Mouse (Mus musculus) urinary bladder, postnatal 36 days (tissue): ENCODE data around the gene Tlx2.

Experiments used
- DNase-seq, 2 experiments: peaks; one replicate each; pipeline ENCODE4 v3.0.0; 2022; ENCODE audit warnings: low spot score in 2 of 2, mixed read lengths in 1 of 2

Gene Tlx2

DNA sequence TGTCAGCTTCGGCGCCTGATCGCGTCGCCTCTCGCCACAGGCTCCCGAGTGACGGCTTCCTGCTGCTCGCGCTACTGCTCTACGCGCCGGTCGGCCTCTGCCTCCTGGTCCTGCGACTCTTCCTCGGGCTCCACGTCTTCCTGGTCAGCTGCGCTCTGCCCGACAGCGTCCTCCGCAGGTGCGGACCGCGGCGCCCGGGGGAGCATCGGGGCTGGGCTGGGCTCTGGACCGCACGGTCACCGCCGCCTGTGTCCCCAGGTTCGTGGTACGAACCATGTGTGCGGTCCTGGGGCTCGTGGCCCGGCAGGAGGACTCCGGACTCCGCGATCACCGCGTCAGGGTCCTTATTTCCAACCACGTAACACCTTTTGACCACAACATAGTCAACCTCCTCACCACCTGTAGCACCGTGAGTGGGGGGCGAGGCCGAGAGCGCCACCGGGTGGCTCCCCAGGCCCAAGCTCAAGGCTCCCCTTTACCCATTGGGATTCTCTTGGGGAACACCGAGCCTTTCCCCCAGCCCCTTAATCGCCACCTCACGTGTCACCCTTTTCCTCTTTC, 15.1 kb downstream of the Tlx2 start, which contains the start of gene Htra2:
Gene Htra2 (minus strand): TSS at position 403 of the 561 bp plus-strand sequence.
- no peak for DNase-seq

GRCm38 (mm10) chr6:83054074-83054851, 15.8 kb downstream of the Tlx2 start, which contains the start of gene Aup1:
TSS of gene Aup1 (plus strand) at chr6:83054521.
- peak; percentile 96 to 97 for DNase-seq

DNA sequence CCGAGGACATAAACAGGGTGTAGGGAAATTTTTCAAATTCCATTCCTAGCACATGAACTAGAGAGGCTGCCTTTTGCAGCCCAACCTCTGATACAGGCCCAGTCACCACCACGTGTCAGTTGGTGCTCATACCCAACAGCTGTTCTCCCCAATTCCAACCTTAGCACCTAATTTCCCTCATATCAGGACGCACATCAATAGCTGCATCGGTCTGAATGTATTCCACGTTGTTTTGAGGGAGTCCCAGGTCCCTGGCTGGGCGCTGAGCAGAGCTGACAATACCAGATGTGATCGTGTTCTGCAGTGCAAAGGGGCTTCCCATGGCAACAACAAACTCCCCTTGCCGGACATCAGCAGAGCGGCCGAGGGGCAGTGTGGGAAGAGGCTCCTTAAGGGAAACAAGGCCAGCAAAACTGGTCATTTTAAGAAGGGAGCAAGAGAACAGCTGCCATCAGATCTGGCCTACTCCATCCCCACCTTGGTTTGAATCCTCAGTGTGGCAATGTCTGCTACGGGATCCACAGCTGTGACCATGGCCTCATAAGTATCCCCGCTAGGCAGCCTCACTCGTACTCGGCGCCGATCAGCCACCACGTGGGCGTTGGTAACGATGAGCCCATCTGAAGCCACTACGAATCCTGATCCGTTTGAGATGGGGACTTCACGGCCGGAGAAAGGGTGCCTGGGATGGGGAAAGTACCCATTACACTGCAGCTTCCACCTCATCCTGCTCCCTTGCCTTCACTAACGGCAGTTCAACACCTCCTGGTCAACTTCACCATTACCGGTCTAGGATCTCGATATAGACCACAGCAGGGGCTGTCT, 16.7 kb downstream of the Tlx2 start:
- DNase-seq, result peak in 1 of 2 experiments; percentile 26

- no peak for DNase-seq
These were observed 20.7 kb downstream of the Tlx2 start for GRCm38 (mm10) chr6:83049367-83049766.

DNA sequence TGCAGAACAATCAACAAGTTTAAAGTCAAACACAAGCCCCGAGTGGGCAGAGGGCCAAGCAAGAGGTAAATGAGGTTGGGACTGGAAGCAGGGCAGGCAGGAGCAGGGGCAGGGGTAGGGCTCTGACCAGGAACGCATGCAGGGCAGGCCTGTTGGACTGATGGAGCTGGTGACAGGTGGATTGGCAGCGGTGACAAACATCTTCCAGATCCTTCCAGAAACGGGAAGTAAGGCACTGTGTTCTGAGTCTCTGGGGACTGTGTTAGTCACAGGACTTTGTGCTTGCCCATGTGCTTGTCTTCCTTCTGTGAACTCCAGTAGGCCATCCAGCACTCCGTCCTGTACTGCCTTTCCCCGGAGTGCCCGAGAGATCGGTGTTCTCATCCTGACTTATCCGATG, 25.4 kb downstream of the Tlx2 start:
- DNase-seq, result no peak

DNA sequence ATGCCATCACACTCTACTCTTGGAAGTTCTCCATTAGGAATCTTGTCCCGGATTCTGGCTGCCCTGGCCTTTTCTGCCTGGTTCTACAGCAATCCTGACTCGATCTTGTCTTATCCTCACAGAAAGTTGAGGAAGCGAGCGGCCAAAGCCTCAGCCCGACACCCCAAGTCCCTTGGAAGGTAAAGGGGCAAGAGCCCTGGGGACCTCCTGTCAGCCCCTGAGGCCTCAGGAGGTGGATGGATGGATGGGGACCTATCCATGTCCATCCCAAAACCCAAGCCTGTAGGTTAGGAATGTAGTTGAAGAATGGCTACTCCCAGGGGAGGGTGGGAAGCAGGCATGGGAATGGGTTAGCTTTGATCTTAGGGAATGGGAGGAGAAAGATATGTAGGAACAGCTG, 26.1 kb downstream of the Tlx2 start:
- DNase-seq, result no peak

DNA sequence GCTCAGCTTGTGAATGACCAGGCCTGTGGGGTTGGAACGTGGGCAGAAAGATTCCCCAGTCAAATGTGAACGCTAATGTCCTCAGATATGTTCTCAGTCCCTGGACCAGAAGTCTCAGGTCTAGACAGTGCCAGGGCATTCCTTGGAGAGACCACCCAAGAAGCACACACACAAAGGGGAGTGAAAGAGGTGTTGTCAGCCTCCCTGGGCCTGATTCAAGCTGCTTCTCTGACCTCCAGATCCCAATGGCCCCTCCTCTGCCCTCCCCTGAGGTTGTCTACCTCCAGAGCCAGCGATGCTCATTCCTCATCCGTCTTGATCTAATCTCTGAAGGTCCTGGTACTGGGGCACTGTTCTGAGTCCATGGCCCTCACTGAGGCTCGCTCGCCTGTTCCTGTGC, 26.5 kb downstream of the Tlx2 start:
- no peak for DNase-seq

DNA sequence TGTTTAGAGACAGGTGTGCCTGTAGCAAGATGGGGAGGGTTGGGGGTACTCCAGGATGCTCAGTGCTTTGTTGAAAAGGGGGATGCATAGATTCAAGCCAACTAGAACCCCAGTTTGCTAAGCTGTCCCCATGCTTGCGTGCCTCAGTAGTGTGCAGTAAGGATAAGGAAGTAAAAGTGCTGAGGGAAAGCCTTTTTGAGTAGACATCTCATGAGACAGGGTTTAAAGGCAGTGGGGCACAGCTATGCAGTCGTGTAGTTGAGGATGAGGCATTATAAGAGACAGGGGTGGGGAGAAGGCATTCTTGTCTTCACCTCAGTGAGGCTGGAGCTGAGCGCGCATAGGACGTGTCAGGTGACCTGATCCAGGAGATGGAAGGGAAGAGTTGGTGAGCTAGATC, 29.5 kb downstream of the Tlx2 start:
- DNase-seq, result no peak

DNA sequence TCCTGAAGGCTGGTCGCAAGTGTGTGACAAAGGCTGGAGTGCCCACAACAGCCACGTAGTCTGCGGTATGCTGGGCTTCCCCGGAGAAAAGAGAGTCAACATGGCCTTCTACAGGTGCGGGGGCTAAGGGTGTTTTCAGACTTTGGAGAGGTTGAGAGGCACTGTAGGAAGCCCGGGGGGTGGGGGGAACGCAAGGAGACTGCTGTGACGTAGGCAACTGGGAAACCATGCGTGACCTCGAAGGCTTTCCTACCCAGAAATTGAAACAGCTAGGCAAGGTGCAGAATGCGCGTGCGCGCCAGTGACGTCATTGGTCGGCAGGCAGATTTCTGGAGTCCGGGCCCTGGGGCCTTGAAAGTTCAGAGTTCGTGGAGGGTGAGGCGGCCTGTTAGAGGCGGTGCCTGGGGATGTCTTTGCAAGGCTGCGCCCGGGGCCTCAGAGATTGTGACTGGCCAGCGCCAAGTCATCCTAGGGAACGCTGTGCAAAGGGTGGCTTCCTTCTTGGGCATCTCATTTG, 31.5 kb downstream of the Tlx2 start:
- peak; percentile 80 to 92 for DNase-seq

- DNase-seq, result no peak
These were observed 32.9 kb downstream of the Tlx2 start for GRCm38 (mm10) chr6:83037188-83037587.

DNA sequence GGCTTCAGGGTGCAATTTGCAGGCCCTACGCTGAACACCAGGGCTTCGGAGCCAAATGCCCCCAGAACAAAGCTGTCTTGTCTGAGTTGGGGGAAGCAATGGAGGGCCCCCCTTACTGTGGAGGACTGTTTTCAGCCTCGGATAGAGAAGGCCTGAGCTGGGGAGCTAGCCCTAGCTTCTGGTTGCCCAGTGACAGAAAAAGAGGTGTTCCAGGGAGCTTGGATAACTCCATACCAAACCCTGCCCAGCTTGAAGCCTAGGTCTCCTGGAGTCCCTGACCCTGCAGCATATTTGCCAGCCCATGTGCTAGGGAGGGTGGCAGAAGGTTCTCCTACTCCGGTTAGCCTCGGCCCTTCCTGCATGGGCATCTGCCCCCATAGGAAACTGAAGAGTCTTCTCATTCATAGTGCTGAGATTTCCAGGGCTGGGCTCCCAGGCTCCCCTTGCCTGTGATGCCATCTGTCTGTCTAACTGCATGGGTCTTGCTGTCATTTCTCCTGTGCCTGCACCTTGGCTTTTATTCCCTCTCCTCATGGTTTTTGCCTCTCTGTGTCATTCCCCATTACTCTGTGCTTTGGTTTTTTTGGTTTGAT, 35.5 kb downstream of the Tlx2 start:
- DNase-seq, result no peak

- DNase-seq, result peak; percentile 71 to 72
These were observed 36.6 kb downstream of the Tlx2 start, which contains the start of the genes Dok1 and Loxl3 for GRCm38 (mm10) chr6:83033249-83034185. TSS of gene Dok1 (minus strand) at chr6:83033471. TSS of gene Loxl3 (plus strand) at chr6:83034173.

DNA sequence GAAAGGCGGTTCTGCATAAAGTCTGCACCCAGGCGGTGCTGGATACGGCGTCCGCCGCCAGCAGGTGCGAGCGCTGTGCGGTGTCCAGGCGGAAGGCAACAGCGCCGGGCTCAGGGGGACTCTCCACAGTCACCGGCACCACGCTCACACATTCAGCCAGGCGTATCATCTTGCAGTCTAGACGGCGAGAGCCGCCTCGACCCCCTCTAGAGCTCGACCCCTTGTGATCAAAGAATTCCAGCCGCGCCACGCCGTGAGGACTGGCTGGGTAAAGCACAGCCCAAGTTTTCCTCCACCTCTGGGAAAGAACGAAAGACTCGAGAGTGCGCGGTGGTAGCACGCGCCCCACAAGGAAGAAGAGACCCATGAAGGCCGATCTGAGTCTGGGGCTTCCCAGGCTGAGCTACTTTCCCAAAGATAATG, 37.3 kb downstream of the Tlx2 start:
- peak in 1 of 2 experiments; percentile 46 for DNase-seq

GRCm38 (mm10) chr6:83031921-83032590, 38.0 kb downstream of the Tlx2 start:
- DNase-seq, result no peak

GRCm38 (mm10) chr6:83031111-83031510, 39.0 kb downstream of the Tlx2 start:
- no peak for DNase-seq

- no peak for DNase-seq
These were observed 40.3 kb downstream of the Tlx2 start for GRCm38 (mm10) chr6:83029777-83030176.

DNA sequence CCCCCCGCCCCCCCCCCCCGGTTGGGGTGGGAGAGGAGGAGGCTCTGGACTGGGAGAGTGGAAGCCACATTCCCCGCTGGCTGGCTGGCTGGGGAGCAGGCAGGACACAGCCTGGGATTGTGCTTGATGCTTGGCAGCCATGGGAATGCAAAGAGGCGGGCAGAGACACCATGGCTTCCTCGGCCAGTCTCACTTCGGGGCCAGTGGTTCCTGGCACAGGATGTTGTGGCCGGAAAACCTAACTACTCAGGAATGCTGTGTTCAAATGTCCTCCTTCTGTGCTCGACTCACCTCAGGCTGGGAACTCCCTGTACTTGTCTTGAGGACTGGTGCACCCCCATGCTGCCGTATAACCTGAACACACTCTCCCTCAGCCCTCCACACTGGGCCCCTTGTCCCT, 42.4 kb downstream of the Tlx2 start:
- no peak for DNase-seq

- no peak for DNase-seq
These were observed 42.8 kb downstream of the Tlx2 start for GRCm38 (mm10) chr6:83027293-83027692.

GRCm38 (mm10) chr6:83025221-83025620, 44.9 kb downstream of the Tlx2 start:
- no peak for DNase-seq

- no peak for DNase-seq
These were observed 45.7 kb downstream of the Tlx2 start for GRCm38 (mm10) chr6:83024421-83024820.
